ENCODE assay signal across 8 mouse cellular contexts in genomic region chr19:8871267-8872186, GRCm38 (mm10). TPM values are rescaled to one million over a fixed set of nuclear protein-coding genes. Genes with fewer than 3 reads are reported as not detected.
DNase-seq lines count a peak whose midpoint lies in the region; ATAC-seq and TF ChIP-seq lines count a peak whose summit lies in the region.

TSS of gene Ubxn1 (plus strand) at chr19:8871496.

- no peaks in the 10 kb centered on the region for H3K27me3 ChIP-seq in E14TG2a.4 (ENCODE audit: insufficient read depth, low read length)
- H3K27me3 ChIP-seq in forebrain, embryonic 12.5 days = no peaks in the 10 kb centered on the region
- H3K27me3 ChIP-seq in heart, postnatal 0 days (ENCODE audit: control insufficient read depth, insufficient read depth, low read length) = no peaks in the 10 kb centered on the region
- no peaks in the 10 kb centered on the region for H3K27me3 ChIP-seq in liver, embryonic 16.5 days (ENCODE audit: control insufficient read depth, insufficient read depth, low read depth, low read length)
- no peaks in the 10 kb centered on the region for H3K27me3 ChIP-seq in neural tube, embryonic 13.5 days
- no peaks in the 10 kb centered on the region for H3K27me3 ChIP-seq in testis, adult 2 months (ENCODE audit: control insufficient read depth, insufficient read depth, low read length)

- H3K36me3 ChIP-seq in E14TG2a.4 (ENCODE audit: insufficient read depth, low read length) = peaks cover 45% of the 10 kb centered on the region
- H3K36me3 ChIP-seq in forebrain, embryonic 12.5 days (replicated peaks) = peaks cover 35% of the 10 kb centered on the region
- peaks cover 33% of the 10 kb centered on the region for H3K36me3 ChIP-seq in heart, postnatal 0 days (replicated peaks; ENCODE audit: control insufficient read depth, insufficient read depth, low read length)
- H3K36me3 ChIP-seq in liver, embryonic 16.5 days (ENCODE audit: control insufficient read depth, insufficient read depth) = peaks cover 26% of the 10 kb centered on the region
- H3K36me3 ChIP-seq in neural tube, embryonic 13.5 days = peaks cover 36% of the 10 kb centered on the region
- peaks cover 6% of the 10 kb centered on the region for H3K36me3 ChIP-seq in testis, adult 2 months (ENCODE audit: control insufficient read depth, insufficient read depth, low read length)

- peak; percentile 90 for TF ChIP-seq POLR2A in testis, adult 2 months (IDR thresholded peaks at IDR 0.05; ENCODE audit: control insufficient read depth, low read depth, low read length)

- H3K4me1 ChIP-seq in E14TG2a.4 (replicated peaks; ENCODE audit: low read depth, low read length) = peaks cover 46% of the 10 kb centered on the region
- H3K4me1 ChIP-seq in forebrain, embryonic 12.5 days = peaks cover 10% of the 10 kb centered on the region
- no peaks in the 10 kb centered on the region; the same call in 1 of the 2 replicates for H3K4me1 ChIP-seq in heart, postnatal 0 days (ENCODE audit: control insufficient read depth, insufficient read depth)
- H3K4me1 ChIP-seq in liver, embryonic 16.5 days (ENCODE audit: control insufficient read depth, low read depth, low read length) = peaks cover 19% of the 10 kb centered on the region
- peaks cover 16% of the 10 kb centered on the region for H3K4me1 ChIP-seq in neural tube, embryonic 13.5 days (replicated peaks)
- peaks cover 6% of the 10 kb centered on the region for H3K4me1 ChIP-seq in testis, adult 2 months (ENCODE audit: control insufficient read depth, insufficient read depth, low read length)

- ATAC-seq in forebrain, embryonic 12.5 days (ENCODE audit: low FRiP score) = peak; percentile 99
- ATAC-seq in heart, postnatal 0 days (ENCODE audit: insufficient read depth, low read depth) = peak; percentile 98
- ATAC-seq in liver, embryonic 16.5 days (ENCODE audit: low read depth) = peak; percentile 98
- ATAC-seq in neural tube, embryonic 13.5 days (ENCODE audit: low read depth) = peak; percentile 97

- peak within 1 kb of the TSS; percentile 97 for H3K9ac ChIP-seq in forebrain, embryonic 12.5 days
- peak within 1 kb of the TSS; percentile 92 for H3K9ac ChIP-seq in heart, postnatal 0 days (replicated peaks; ENCODE audit: low read depth, low read length)
- peak within 1 kb of the TSS; percentile 98 for H3K9ac ChIP-seq in liver, embryonic 16.5 days (ENCODE audit: low read depth, low read length)
- peak within 1 kb of the TSS; percentile 97 for H3K9ac ChIP-seq in neural tube, embryonic 13.5 days

- DNase-seq in c-Kit-positive CD71-positive TER-119-positive erythroid progenitor cells, embryonic 14.5 days (ENCODE audit: low spot score) = peak; percentile 96
- DNase-seq in heart, postnatal 0 days (ENCODE audit: low spot score) = peak; percentile 99
- DNase-seq in kidney, postnatal 4 days = peak; percentile 95 to 97

- 1% methylated on average over 59 of the region's 59 CpGs for WGBS in forebrain, embryonic 12.5 days
- WGBS in heart, postnatal 0 days = under 1% methylated on average over 59 of the region's 59 CpGs
- WGBS in liver, embryonic 16.5 days (ENCODE audit: insufficient replicate concordance) = under 1% methylated on average over 59 of the region's 59 CpGs
- WGBS in neural tube, embryonic 13.5 days = 1% methylated on average over 59 of the region's 59 CpGs

- no peak for TF ChIP-seq CTCF in E14TG2a.4 (conservative IDR thresholded peaks at IDR 0.05; ENCODE audit: low read length)
- no peak for TF ChIP-seq CTCF in heart, postnatal 0 days (IDR thresholded peaks at IDR 0.05; ENCODE audit: low read depth)
- TF ChIP-seq CTCF in testis, adult 2 months (IDR thresholded peaks at IDR 0.05; ENCODE audit: control insufficient read depth, insufficient read depth, insufficient replicate concordance, low read depth, low read length) = no peak

- 0 out of 2 replicates have a peak, but pooled peaks have one; percentile 61 for TF ChIP-seq EP300 in heart, postnatal 0 days (IDR thresholded peaks at IDR 0.05; ENCODE audit: low read depth)

- peak within 1 kb of the TSS; percentile 100 for H3K4me3 ChIP-seq in E14TG2a.4 (replicated peaks; ENCODE audit: low read length)
- peak within 1 kb of the TSS; percentile 97 for H3K4me3 ChIP-seq in forebrain, embryonic 12.5 days (replicated peaks)
- peak within 1 kb of the TSS; percentile 71 for H3K4me3 ChIP-seq in heart, postnatal 0 days (ENCODE audit: low read depth, low read length)
- H3K4me3 ChIP-seq in liver, embryonic 16.5 days (ENCODE audit: low read depth, low read length) = peak within 1 kb of the TSS; percentile 97
- peak within 1 kb of the TSS; percentile 97 for H3K4me3 ChIP-seq in neural tube, embryonic 13.5 days
- H3K4me3 ChIP-seq in testis, adult 2 months (ENCODE audit: control insufficient read depth, low read depth, low read length) = peak within 1 kb of the TSS; percentile 87

- peak within 1 kb of the TSS; percentile 95 for H3K4me2 ChIP-seq in forebrain, embryonic 12.5 days
- H3K4me2 ChIP-seq in heart, postnatal 0 days (ENCODE audit: low read depth, low read length) = peak within 1 kb of the TSS; percentile 79
- H3K4me2 ChIP-seq in liver, embryonic 16.5 days (ENCODE audit: low read depth, low read length) = peak within 1 kb of the TSS; percentile 89
- H3K4me2 ChIP-seq in neural tube, embryonic 13.5 days = peak within 1 kb of the TSS; percentile 91

- H3K9me3 ChIP-seq in E14TG2a.4 (ENCODE audit: low read length) = no peaks in the 10 kb centered on the region
- H3K9me3 ChIP-seq in forebrain, embryonic 12.5 days = no peaks in the 10 kb centered on the region
- H3K9me3 ChIP-seq in heart, postnatal 0 days (replicated peaks; ENCODE audit: control insufficient read depth, low read length) = no peaks in the 10 kb centered on the region
- H3K9me3 ChIP-seq in liver, embryonic 16.5 days (replicated peaks; ENCODE audit: control insufficient read depth, low read length) = no peaks in the 10 kb centered on the region
- H3K9me3 ChIP-seq in neural tube, embryonic 13.5 days = no peaks in the 10 kb centered on the region

- peak within 1 kb of the TSS; percentile 78 for H3K27ac ChIP-seq in forebrain, embryonic 12.5 days
- peak within 1 kb of the TSS; percentile 85 for H3K27ac ChIP-seq in heart, postnatal 0 days (ENCODE audit: low read depth)
- H3K27ac ChIP-seq in liver, embryonic 16.5 days (ENCODE audit: low read length) = peak within 1 kb of the TSS; percentile 88
- H3K27ac ChIP-seq in neural tube, embryonic 13.5 days (replicated peaks) = peak within 1 kb of the TSS; percentile 84
- peak within 1 kb of the TSS; percentile 93 for H3K27ac ChIP-seq in testis, adult 2 months (ENCODE audit: control insufficient read depth, insufficient read depth, low read depth, low read length)

RNA-seq across cellular contexts. Expression of gene Ubxn1, which starts in this region (rescaled TPM):
- polyA plus RNA-seq in forebrain, embryonic 12.5 days (2016; fragmentation: Nextera tagmentation; extraction: Ambion mirVana) = 178 and 182 TPM in 2 replicates
- 58.1 and 100.0 TPM in 2 replicates for total RNA-seq in heart, postnatal 0 days (2014; rRNA removed; ENCODE audit: low replicate concordance)
- 138 and 141 TPM in 2 replicates for polyA plus RNA-seq in heart, postnatal 0 days (2015; fragmentation: Nextera tagmentation; extraction: Ambion mirVana)
- 90.5 and 92.7 TPM in 2 replicates for polyA plus RNA-seq in liver, embryonic 16.5 days (2015; fragmentation: Nextera tagmentation; extraction: Ambion mirVana)
- polyA plus RNA-seq in neural tube, embryonic 13.5 days (2015; fragmentation: Nextera tagmentation; extraction: Ambion mirVana) = 166 and 171 TPM in 2 replicates
- 83.7 and 92.2 TPM in 2 replicates for polyA plus RNA-seq in testis, adult 2 months (2012; rRNA removed)

Comparison
In these comparisons a context has a peak if more than half of its experiments do, and no peak if none do; other contexts are left out.
1. Peak in every context shown above with its lines: DNase-seq, ATAC-seq, H3K4me3 ChIP-seq and H3K27ac ChIP-seq.